Mouse (Mus musculus): Measurements from ENCODE around the gene Fnbp1. TPM values are rescaled to one million over a fixed set of nuclear protein-coding genes. Genes with fewer than 3 reads are reported as not detected.
"Not testable (repeated sequence)": the region's sequence is repeated elsewhere in the genome, so short reads cannot be mapped to it uniquely, and the experiment has no call there.

Fnbp1 gene
- polyA plus RNA-seq, 1 experiment from 2014 or later = 15.7 TPM

- Histone ChIP-seq H3K9ac (ENCODE audit: low read length) (no peak overlapping the region), H3K4me2 (replicated peaks; ENCODE audit: low read depth) (no peak overlapping the region), H3K27ac (replicated peaks) (no peak overlapping the region), H3K9me3 (ENCODE audit: control insufficient read depth, low read length) (no peaks in the 10 kb centered on the region), H3K36me3 (ENCODE audit: control insufficient read depth, insufficient read depth, low read length) (peaks cover 24% of the 10 kb centered on the region), H3K4me3 (ENCODE audit: low read depth, low read length) (no peak overlapping the region), H3K27me3 (ENCODE audit: control insufficient read depth, insufficient read depth, low read length) (no peaks in the 10 kb centered on the region), H3K4me1 (replicated peaks; ENCODE audit: control insufficient read depth, insufficient read depth) (peaks cover 6% of the 10 kb centered on the region)
- DNase-seq (ENCODE audit: low spot score) (no peak), ATAC-seq (ENCODE audit: low FRiP score, low TSS enrichment) (no peak)
- WGBS = 81% methylated on average over 10 of the region's 10 CpGs
- TF ChIP-seq EP300 (optimal IDR thresholded peaks at IDR 0.05) = no peak
- TF ChIP-seq CTCF (IDR thresholded peaks at IDR 0.05; ENCODE audit: low read depth) = no peak
Measured at GRCm38 (mm10) chr2:31169001-31169400, 27.2 kb upstream of the Fnbp1 start.

- H3K27me3 ChIP-seq (ENCODE audit: control insufficient read depth, insufficient read depth, low read length); H3K9me3 ChIP-seq (ENCODE audit: control insufficient read depth, low read length); DNase-seq (ENCODE audit: low spot score); ATAC-seq (ENCODE audit: low FRiP score, low TSS enrichment); H3K4me3 ChIP-seq (ENCODE audit: low read depth, low read length); H3K4me2 ChIP-seq (replicated peaks; ENCODE audit: low read depth); H3K9ac ChIP-seq (ENCODE audit: low read length); H3K27ac ChIP-seq (replicated peaks): not testable (repeated sequence)
- WGBS = 68% methylated on average over 2 of the region's 2 CpGs
- H3K36me3 ChIP-seq (ENCODE audit: control insufficient read depth, insufficient read depth, low read length) = peaks cover 21% of the 10 kb centered on the region
- H3K4me1 ChIP-seq (replicated peaks; ENCODE audit: control insufficient read depth, insufficient read depth) = peaks cover 14% of the 10 kb centered on the region
Measured at GRCm38 (mm10) chr2:31167571-31167970, 25.8 kb upstream of the Fnbp1 start.

DNA sequence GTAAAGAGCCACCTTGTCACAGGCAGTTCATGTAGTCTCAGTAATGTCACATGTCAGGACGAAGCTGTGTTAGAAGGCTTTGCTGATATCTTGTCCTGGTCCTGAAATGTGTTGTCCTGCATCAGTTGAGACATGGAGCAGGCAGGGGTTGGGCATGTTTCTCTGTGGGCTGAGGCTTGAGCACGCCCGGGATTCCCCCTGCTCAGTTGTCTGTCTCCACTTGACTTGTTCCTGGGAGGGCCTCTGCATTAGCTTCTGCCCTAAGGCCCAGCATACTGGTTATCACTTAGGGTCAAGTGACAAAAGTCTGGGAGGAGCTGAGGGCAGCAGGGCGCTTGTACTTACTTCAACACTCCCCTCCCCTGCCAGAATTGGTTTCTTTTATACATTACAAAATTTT, 23.7 kb upstream of the Fnbp1 start:
- Histone ChIP-seq H3K36me3 (ENCODE audit: control insufficient read depth, insufficient read depth, low read length) (peaks cover 16% of the 10 kb centered on the region), H3K27me3 (ENCODE audit: control insufficient read depth, insufficient read depth, low read length) (no peaks in the 10 kb centered on the region), H3K4me1 (replicated peaks; ENCODE audit: control insufficient read depth, insufficient read depth) (peaks cover 14% of the 10 kb centered on the region), H3K27ac (replicated peaks) (peak overlapping the region; percentile 86), H3K9me3 (ENCODE audit: control insufficient read depth, low read length) (no peaks in the 10 kb centered on the region), H3K9ac (ENCODE audit: low read length) (peak overlapping the region; percentile 28; the same call in 1 of the 2 replicates), H3K4me3 (ENCODE audit: low read depth, low read length) (no peak overlapping the region), H3K4me2 (replicated peaks; ENCODE audit: low read depth) (no peak overlapping the region)
- TF ChIP-seq EP300 (optimal IDR thresholded peaks at IDR 0.05) = no peak
- no peak for TF ChIP-seq CTCF (IDR thresholded peaks at IDR 0.05; ENCODE audit: low read depth)
- ATAC-seq (ENCODE audit: low FRiP score, low TSS enrichment) (peak; percentile 14; the same call in 1 of the 2 replicates), DNase-seq (ENCODE audit: low spot score) (no peak)
- 58% methylated on average over 4 of the region's 4 CpGs for WGBS

DNA sequence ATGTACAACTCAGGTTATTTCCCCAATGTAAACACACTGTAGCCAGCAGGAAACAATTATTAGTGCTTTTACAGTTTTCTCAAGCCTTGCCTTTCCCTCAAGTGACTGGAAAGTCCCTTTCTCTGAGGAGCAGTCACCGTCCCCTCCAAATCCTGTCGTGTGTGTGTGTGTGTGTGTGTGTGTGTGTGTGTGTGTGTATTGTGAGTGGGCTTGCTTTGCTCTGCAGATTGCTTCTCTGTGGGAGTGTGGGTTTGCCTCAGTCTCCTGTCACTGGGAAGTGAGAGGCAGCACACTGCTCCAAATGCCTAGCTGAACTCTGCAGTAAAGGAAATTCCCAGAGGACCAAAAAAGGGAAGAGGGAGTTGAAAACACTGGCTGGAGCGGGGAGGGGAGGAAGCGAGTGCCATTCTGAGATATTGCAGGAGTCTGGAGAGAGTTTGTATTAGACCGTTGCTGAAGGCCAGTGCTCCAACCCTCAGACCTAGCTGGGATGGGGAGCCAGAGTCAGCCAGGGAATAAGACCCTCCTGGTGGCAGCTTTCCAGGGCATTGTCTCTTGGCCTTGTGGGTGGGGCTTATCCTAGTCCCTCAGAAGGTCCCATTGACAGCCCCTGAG, 23.1 kb upstream of the Fnbp1 start:
- H3K4me3 ChIP-seq (ENCODE audit: low read depth, low read length) = no peak overlapping the region
- peaks cover 14% of the 10 kb centered on the region for H3K4me1 ChIP-seq (replicated peaks; ENCODE audit: control insufficient read depth, insufficient read depth)
- ATAC-seq (ENCODE audit: low FRiP score, low TSS enrichment) = peak; percentile 55; the same call in 1 of the 2 replicates
- H3K27me3 ChIP-seq (ENCODE audit: control insufficient read depth, insufficient read depth, low read length) = no peaks in the 10 kb centered on the region
- H3K27ac ChIP-seq (replicated peaks) = peak overlapping the region; percentile 86
- 22% methylated on average over 5 of the region's 5 CpGs for WGBS
- H3K9ac ChIP-seq (ENCODE audit: low read length) = peak overlapping the region; percentile 28; the same call in 1 of the 2 replicates
- peak; percentile 27 for DNase-seq (ENCODE audit: low spot score)
- no peaks in the 10 kb centered on the region for H3K9me3 ChIP-seq (ENCODE audit: control insufficient read depth, low read length)
- H3K4me2 ChIP-seq (replicated peaks; ENCODE audit: low read depth) = no peak overlapping the region
- TF ChIP-seq CTCF (IDR thresholded peaks at IDR 0.05; ENCODE audit: low read depth) (no peak; the same call in 1 of the 2 replicates), EP300 (optimal IDR thresholded peaks at IDR 0.05) (no peak)
- peaks cover 10% of the 10 kb centered on the region for H3K36me3 ChIP-seq (ENCODE audit: control insufficient read depth, insufficient read depth, low read length)

DNA sequence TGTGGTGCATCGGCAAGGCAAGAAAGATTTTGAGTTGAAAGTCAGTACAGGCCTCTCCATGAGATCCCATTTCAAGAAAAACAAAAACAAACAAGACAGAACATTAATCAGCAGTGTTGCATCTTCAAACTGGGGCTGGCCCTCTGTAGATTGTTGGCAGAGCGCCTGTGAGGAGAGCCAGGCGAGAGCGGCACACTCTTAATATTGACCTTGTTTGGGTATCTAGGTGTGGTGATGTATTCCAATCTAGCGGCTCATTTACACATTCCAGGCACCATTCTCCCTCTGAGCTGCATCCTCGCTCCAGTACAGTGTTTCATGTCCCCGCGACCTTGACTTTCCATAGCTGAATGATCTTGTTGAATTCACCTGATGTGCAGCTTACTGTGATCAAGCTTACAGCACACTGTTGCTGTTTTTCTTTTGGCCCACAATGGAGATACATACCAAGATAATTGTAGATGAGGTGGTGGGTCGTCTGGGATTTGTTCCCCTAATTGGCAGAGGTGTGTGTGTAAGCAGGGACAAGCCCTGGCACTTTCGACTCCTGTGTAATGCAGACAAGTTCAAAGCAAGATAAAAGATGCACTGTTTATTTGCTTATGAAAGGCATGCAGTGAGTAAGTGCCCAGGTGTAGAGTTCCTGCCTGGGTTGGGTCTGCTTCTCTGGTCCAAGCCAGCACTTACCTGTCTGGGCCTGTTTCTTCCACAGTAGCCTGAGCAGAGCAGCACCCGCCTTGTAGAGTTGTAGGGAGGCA, 21.7 kb upstream of the Fnbp1 start:
- no peak overlapping the region for H3K4me2 ChIP-seq (replicated peaks; ENCODE audit: low read depth)
- H3K4me3 ChIP-seq (ENCODE audit: low read depth, low read length) = no peak overlapping the region
- H3K36me3 ChIP-seq (ENCODE audit: control insufficient read depth, insufficient read depth, low read length) = no peaks in the 10 kb centered on the region
- DNase-seq (ENCODE audit: low spot score) (peak; percentile 45), ATAC-seq (ENCODE audit: low FRiP score, low TSS enrichment) (peak; percentile 87)
- no peaks in the 10 kb centered on the region for H3K9me3 ChIP-seq (ENCODE audit: control insufficient read depth, low read length)
- H3K27me3 ChIP-seq (ENCODE audit: control insufficient read depth, insufficient read depth, low read length) = no peaks in the 10 kb centered on the region
- WGBS = 37% methylated on average over 11 of the region's 11 CpGs
- H3K9ac ChIP-seq (ENCODE audit: low read length) = 0 out of 2 replicates have a peak overlapping the region, but pooled peaks have one; percentile 18
- peak overlapping the region; percentile 86 for H3K27ac ChIP-seq (replicated peaks)
- TF ChIP-seq CTCF (IDR thresholded peaks at IDR 0.05; ENCODE audit: low read depth) = no peak
- no peak for TF ChIP-seq EP300 (optimal IDR thresholded peaks at IDR 0.05)
- peaks cover 14% of the 10 kb centered on the region for H3K4me1 ChIP-seq (replicated peaks; ENCODE audit: control insufficient read depth, insufficient read depth)

- no peak overlapping the region for H3K4me2 ChIP-seq (replicated peaks; ENCODE audit: low read depth)
- DNase-seq (ENCODE audit: low spot score) = no peak
- no peaks in the 10 kb centered on the region for H3K36me3 ChIP-seq (ENCODE audit: control insufficient read depth, insufficient read depth, low read length)
- H3K4me3 ChIP-seq (ENCODE audit: low read depth, low read length) = no peak overlapping the region
- H3K9ac ChIP-seq (ENCODE audit: low read length) = no peak overlapping the region
- ATAC-seq (ENCODE audit: low FRiP score, low TSS enrichment) = no peak
- TF ChIP-seq CTCF (IDR thresholded peaks at IDR 0.05; ENCODE audit: low read depth) = no peak
- H3K27ac ChIP-seq (replicated peaks) = no peak overlapping the region; the same call in 1 of the 2 replicates
- 79% methylated on average over 4 of the region's 4 CpGs for WGBS
- no peaks in the 10 kb centered on the region for H3K27me3 ChIP-seq (ENCODE audit: control insufficient read depth, insufficient read depth, low read length)
- H3K9me3 ChIP-seq (ENCODE audit: control insufficient read depth, low read length) = no peaks in the 10 kb centered on the region
- peaks cover 14% of the 10 kb centered on the region for H3K4me1 ChIP-seq (replicated peaks; ENCODE audit: control insufficient read depth, insufficient read depth)
Measured at GRCm38 (mm10) chr2:31161620-31162019, 19.8 kb upstream of the Fnbp1 start.
